Mouse (Mus musculus): ENCODE measurements around the gene Olfr1238. TPM values are rescaled to one million over a fixed set of nuclear protein-coding genes. Genes with fewer than 3 reads are reported as not detected.

The Olfr1238 gene
- polyA plus RNA-seq, 1 experiment = not detected

- Histone ChIP-seq H3K4me3 (no peak within 1 kb of the TSS), H3K36me3 (ENCODE audit: control insufficient read depth, insufficient read depth) (no peaks in the 10 kb centered on the region), H3K27me3 (ENCODE audit: control insufficient read depth, insufficient read depth, insufficient read length) (no peaks in the 10 kb centered on the region), H3K79me2 (ENCODE audit: control insufficient read depth, insufficient read depth) (no peaks in the 10 kb centered on the region), H3ac (ENCODE audit: control insufficient read depth, insufficient read length) (no peak within 1 kb of the TSS), H3K4me2 (ENCODE audit: low read depth) (no peak within 1 kb of the TSS)
- TF ChIP-seq CEBPB (IDR thresholded peaks at IDR 0.05; ENCODE audit: insufficient read depth, poor library complexity, severe bottlenecking) = no peak
- no peak for TF ChIP-seq MAX (IDR thresholded peaks at IDR 0.05; ENCODE audit: low read depth)
- TF ChIP-seq MYOG (IDR thresholded peaks at IDR 0.05; ENCODE audit: control insufficient read depth in 1 of 3, insufficient read depth in 1 of 3, insufficient read length in 2 of 3, low read depth in 2 of 3) = no peak
- TF ChIP-seq POLR2A (IDR thresholded peaks at IDR 0.05; ENCODE audit: insufficient read length, low read depth) = no peak
- TF ChIP-seq E2F4 (IDR thresholded peaks at IDR 0.05; ENCODE audit: insufficient read depth) = no peak
- TF ChIP-seq TCF3 (IDR thresholded peaks at IDR 0.05; ENCODE audit: insufficient read length, low read depth) = no peak
- TF ChIP-seq USF1 (IDR thresholded peaks at IDR 0.05; ENCODE audit: low read depth) = no peak
- TF ChIP-seq REST (IDR thresholded peaks at IDR 0.05; ENCODE audit: insufficient read depth, insufficient read length) = no peak
- no peak for TF ChIP-seq TCF12 (IDR thresholded peaks at IDR 0.05; ENCODE audit: insufficient read depth, poor library complexity, severe bottlenecking)
- no peak for TF ChIP-seq MYOD1 (IDR thresholded peaks at IDR 0.05; ENCODE audit: control insufficient read depth in 1 of 3, insufficient read length in 2 of 3, low read depth in 2 of 3)
- TF ChIP-seq SRF (IDR thresholded peaks at IDR 0.05; ENCODE audit: control insufficient read depth, insufficient read length, low read depth) = no peak
- no peak for TF ChIP-seq POLR2AphosphoS2 (IDR thresholded peaks at IDR 0.05; ENCODE audit: insufficient read length, low read depth)
Observed at GRCm38 (mm10) chr2:89364765-89365164, 44.7 kb downstream of the Olfr1238 start, which contains the start of gene Olfr1234. Olfr1234 (minus strand) TSS chr2:89364865.

Other genes with a start within 250 kb of the Olfr1238 start
- not detected for gene Olfr1224-ps1, start 245.6 kb downstream of the Olfr1238 start, polyA plus RNA-seq (2012; fragmentation: generic; extraction: Trizol)
- gene Olfr1225, start 235.0 kb downstream of the Olfr1238 start, polyA plus RNA-seq (2012; fragmentation: generic; extraction: Trizol) = not detected
- not detected for gene Olfr1226, start 209.6 kb downstream of the Olfr1238 start, polyA plus RNA-seq (2012; fragmentation: generic; extraction: Trizol)
- gene Olfr1228, start 155.6 kb downstream of the Olfr1238 start, polyA plus RNA-seq (2012; fragmentation: generic; extraction: Trizol) = not detected
- not detected for gene Olfr1229, start 121.7 kb downstream of the Olfr1238 start, polyA plus RNA-seq (2012; fragmentation: generic; extraction: Trizol)
- gene Olfr1230, start 112.4 kb downstream of the Olfr1238 start, polyA plus RNA-seq (2012; fragmentation: generic; extraction: Trizol) = not detected
- gene Olfr1231, start 102.6 kb downstream of the Olfr1238 start, polyA plus RNA-seq (2012; fragmentation: generic; extraction: Trizol) = not detected
- not detected for gene Olfr1232, start 80.0 kb downstream of the Olfr1238 start, polyA plus RNA-seq (2012; fragmentation: generic; extraction: Trizol)
- not detected for gene Olfr1233, start 67.3 kb downstream of the Olfr1238 start, polyA plus RNA-seq (2012; fragmentation: generic; extraction: Trizol)
- not detected for gene Olfr1234, start 44.8 kb downstream of the Olfr1238 start, polyA plus RNA-seq (2012; fragmentation: generic; extraction: Trizol)
- not detected for gene Olfr1239, start 10.7 kb upstream of the Olfr1238 start, polyA plus RNA-seq (2012; fragmentation: generic; extraction: Trizol)
- not detected for gene Olfr1240, start 33.3 kb upstream of the Olfr1238 start, polyA plus RNA-seq (2012; fragmentation: generic; extraction: Trizol)
- gene Olfr1241, start 77.5 kb upstream of the Olfr1238 start, polyA plus RNA-seq (2012; fragmentation: generic; extraction: Trizol) = not detected
- not detected for gene Olfr1242, start 88.7 kb upstream of the Olfr1238 start, polyA plus RNA-seq (2012; fragmentation: generic; extraction: Trizol)
- gene Olfr1243, start 121.8 kb upstream of the Olfr1238 start, polyA plus RNA-seq (2012; fragmentation: generic; extraction: Trizol) = not detected
- gene Olfr1245, start 168.8 kb upstream of the Olfr1238 start, polyA plus RNA-seq (2012; fragmentation: generic; extraction: Trizol) = not detected
- not detected for gene Olfr1246, start 183.5 kb upstream of the Olfr1238 start, polyA plus RNA-seq (2012; fragmentation: generic; extraction: Trizol)
- gene Olfr1247, start 204.5 kb upstream of the Olfr1238 start, polyA plus RNA-seq (2012; fragmentation: generic; extraction: Trizol) = not detected
- gene Olfr1248, start 208.6 kb upstream of the Olfr1238 start, polyA plus RNA-seq (2012; fragmentation: generic; extraction: Trizol) = not detected
- gene Olfr1249, start 225.3 kb upstream of the Olfr1238 start, polyA plus RNA-seq (2012; fragmentation: generic; extraction: Trizol) = not detected

All from myocyte (in vitro differentiated cells).